7 mouse cellular contexts compared by ENCODE assay signal in genomic region chr3:144380921-144381320, GRCm38 (mm10).
A peak's percentile ranks its signal among the peaks of the same experiment; 100 is the strongest.
DNase-seq lines count a peak whose midpoint lies in the region; ATAC-seq lines count a peak whose summit lies in the region.

No protein-coding gene starts in this region.

- peak; percentile 81 for ATAC-seq in granulocyte monocyte progenitor cell, adult 5-6 weeks (replicated peaks; ENCODE audit: poor library complexity, severe bottlenecking)
- peak; percentile 94 for ATAC-seq in intestine, embryonic 16.5 days
- peak; percentile 74 for ATAC-seq in limb, embryonic 15.5 days (ENCODE audit: insufficient number of reproducible peaks, low FRiP score, low TSS enrichment, low read depth)
- ATAC-seq in midbrain, embryonic 16.5 days: peak; percentile 87

- H3K36me3 ChIP-seq in intestine, embryonic 16.5 days (ENCODE audit: control insufficient read depth, insufficient read depth, low read length): no peaks in the 10 kb centered on the region
- no peaks in the 10 kb centered on the region for H3K36me3 ChIP-seq in limb, embryonic 15.5 days
- H3K36me3 ChIP-seq in midbrain, embryonic 16.5 days (ENCODE audit: control insufficient read depth, insufficient read depth, low read length): no peaks in the 10 kb centered on the region

- no peaks in the 10 kb centered on the region for H3K27me3 ChIP-seq in intestine, embryonic 16.5 days (replicated peaks; ENCODE audit: control insufficient read depth, insufficient read depth, low read length)
- peaks cover 4% of the 10 kb centered on the region; the same call in 1 of the 2 replicates for H3K27me3 ChIP-seq in limb, embryonic 15.5 days
- no peaks in the 10 kb centered on the region for H3K27me3 ChIP-seq in midbrain, embryonic 16.5 days (ENCODE audit: control insufficient read depth, insufficient read depth, low read depth, low read length)

- no peaks in the 10 kb centered on the region for H3K9me3 ChIP-seq in intestine, embryonic 16.5 days (ENCODE audit: control insufficient read depth, low read length)
- H3K9me3 ChIP-seq in limb, embryonic 15.5 days: no peaks in the 10 kb centered on the region
- H3K9me3 ChIP-seq in midbrain, embryonic 16.5 days (replicated peaks; ENCODE audit: control insufficient read depth, low read length, poor library complexity, severe bottlenecking): no peaks in the 10 kb centered on the region

- H3K9ac ChIP-seq in intestine, embryonic 16.5 days (ENCODE audit: low read depth, low read length): peak overlapping the region; percentile 49
- 0 out of 2 replicates have a peak overlapping the region, but pooled peaks have one; percentile 10 for H3K9ac ChIP-seq in limb, embryonic 15.5 days
- no peak overlapping the region for H3K9ac ChIP-seq in midbrain, embryonic 16.5 days (ENCODE audit: low read depth, low read length)

- peak overlapping the region; percentile 40 for H3K4me3 ChIP-seq in intestine, embryonic 16.5 days (ENCODE audit: low read length)
- H3K4me3 ChIP-seq in limb, embryonic 15.5 days: peak overlapping the region; percentile 36
- H3K4me3 ChIP-seq in midbrain, embryonic 16.5 days (ENCODE audit: low read depth, low read length): peak overlapping the region; percentile 5

- H3K4me2 ChIP-seq in intestine, embryonic 16.5 days (ENCODE audit: low read depth, low read length): peak overlapping the region; percentile 59
- H3K4me2 ChIP-seq in limb, embryonic 15.5 days: peak overlapping the region; percentile 56
- peak overlapping the region; percentile 41 for H3K4me2 ChIP-seq in midbrain, embryonic 16.5 days (ENCODE audit: low read length)

- peak; percentile 91 for DNase-seq in adrenal gland, adult 2 months
- peak; percentile 94 for DNase-seq in embryo, embryonic 11 days
- DNase-seq in spleen, postnatal 14 days (ENCODE audit: low spot score in 2 of 2): peak; percentile 35 to 53

- 3% methylated on average over 18 of the region's 18 CpGs for WGBS in intestine, embryonic 16.5 days
- 3% methylated on average over 18 of the region's 18 CpGs for WGBS in limb, embryonic 15.5 days
- whole genome bisulfite sequencing in midbrain, embryonic 16.5 days: 3% methylated on average over 18 of the region's 18 CpGs

- peaks cover 8% of the 10 kb centered on the region; the same call in 1 of the 2 replicates for H3K4me1 ChIP-seq in intestine, embryonic 16.5 days (ENCODE audit: control insufficient read depth, insufficient read depth, low read length)
- peaks cover 45% of the 10 kb centered on the region for H3K4me1 ChIP-seq in limb, embryonic 15.5 days
- H3K4me1 ChIP-seq in midbrain, embryonic 16.5 days (ENCODE audit: control insufficient read depth, insufficient read depth, low read length): peaks cover 9% of the 10 kb centered on the region; the same call in 1 of the 2 replicates

- no peak overlapping the region for H3K27ac ChIP-seq in intestine, embryonic 16.5 days (ENCODE audit: low read length)
- peak overlapping the region; percentile 75 for H3K27ac ChIP-seq in limb, embryonic 15.5 days
- H3K27ac ChIP-seq in midbrain, embryonic 16.5 days (ENCODE audit: low read length): no peak overlapping the region

Comparison
In these comparisons a context has a peak if more than half of its experiments do, and no peak if none do; other contexts are left out.
1. DNase-seq: peak in every context shown above with its lines; median percentile 94 in embryo, embryonic 11 days; 91 in adrenal gland, adult 2 months; 44 in spleen, postnatal 14 days.